Mouse (Mus musculus) erythroblast, embryonic 14.5 days (primary cell): ENCODE measurements around the gene Elac2.

ENCODE experiments used
- GATA1 ChIP-seq: IDR thresholded peaks from 2 replicates; pipeline ENCODE4 v1.6.1; 2012; ENCODE audit warnings: low read length, inconsistent platforms, mixed read lengths
- TAL1 ChIP-seq: IDR thresholded peaks from 3 replicates; pipeline ENCODE4 v1.6.1; 2012; ENCODE audit warnings: low read length, inconsistent platforms, mixed read lengths

GRCm38 (mm10) chr11:65022771-65023170 lies 43.9 kb downstream of the Elac2 start:
- no peak for TF ChIP-seq TAL1
- no peak for TF ChIP-seq GATA1
